Mouse (Mus musculus): Measurements from ENCODE around the gene Gm45062.

DNA sequence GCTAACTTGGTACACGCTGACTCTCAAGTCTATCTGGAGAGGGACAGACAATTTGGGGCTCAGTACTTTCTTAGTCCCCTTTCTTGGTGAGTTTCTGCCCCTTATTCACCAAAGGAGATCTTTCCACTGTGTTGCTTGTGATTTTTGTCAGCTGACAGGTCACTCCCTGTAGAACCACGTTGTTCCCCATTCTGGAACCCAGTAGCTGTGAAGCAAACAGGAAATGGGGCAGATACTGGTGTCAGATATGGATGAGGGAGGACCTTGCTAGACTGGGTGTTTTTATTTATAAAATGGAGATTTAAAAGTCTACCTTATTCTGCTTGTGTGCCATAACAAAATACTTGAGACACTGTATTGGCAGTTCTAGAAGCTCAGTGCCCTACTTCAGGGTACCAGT is 358.1 kb downstream of the Gm45062 start:
- no peak for TF ChIP-seq GATA1 (IDR thresholded peaks at IDR 0.05; ENCODE audit: low read length)
- no peak for TF ChIP-seq TAL1 (IDR thresholded peaks at IDR 0.05; ENCODE audit: low read length)

All from erythroblast, embryonic 14.5 days (primary cell).